Mouse (Mus musculus) heart, adult 18-20 months (tissue): ENCODE data around the gene Cyp3a57. TPM values are rescaled to one million over a fixed set of nuclear protein-coding genes. Genes with fewer than 3 reads are reported as not detected.
"Not testable (repeated sequence)": the region's sequence is repeated elsewhere in the genome, so short reads cannot be mapped to it uniquely, and the experiment has no call there.

Experiments
- DNase-seq, 2 experiments: peaks; one replicate each; pipeline ENCODE4 v3.0.0; 2021 to 2022; ENCODE audit warnings: mixed read lengths in 1 of 2
- long read RNA-seq, 2 experiments: library from polyadenylated mRNA; stranded (forward); transcript quantifications; one replicate each; pipeline ENCODE4 v2.0.0; 2021
- total RNA-seq, 2 experiments: library from RNA; stranded (reverse); gene quantifications; 2 replicates each; pipeline ENCODE4 v1.2.3; 2021

Gene Cyp3a57
- not detected for total RNA-seq
- long read RNA-seq, experiment 1, result 0 reads
- long read RNA-seq, experiment 2, result 0 reads

GRCm38 (mm10) chr5:145344941-145345340, at the start of gene Cyp3a57:
TSS of gene Cyp3a57 (plus strand) at chr5:145345279.
- DNase-seq, result no peak

DNA sequence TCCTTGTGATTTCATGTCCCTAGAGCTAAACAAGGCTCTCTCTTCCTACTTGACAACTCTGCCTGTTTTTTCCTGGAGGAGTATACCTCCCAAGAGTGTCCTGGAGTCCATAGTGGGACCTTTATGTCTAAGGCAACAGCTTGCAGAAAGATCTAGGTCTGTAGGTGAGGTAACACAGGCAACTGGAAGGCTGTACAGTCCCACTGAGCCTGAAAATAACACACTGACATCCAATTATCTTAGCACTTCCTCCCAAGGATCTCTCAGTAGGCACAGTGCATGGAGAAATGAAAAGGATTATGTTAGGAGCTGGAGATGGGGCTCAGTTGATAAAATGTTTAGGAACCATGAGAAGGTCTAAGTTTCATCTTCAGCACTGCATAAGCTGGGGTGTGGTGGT, 44.6 kb upstream of the Cyp3a57 start:
- DNase-seq, result no peak

- not testable (repeated sequence) for DNase-seq
Measured at GRCm38 (mm10) chr5:145301796-145302195, 43.3 kb upstream of the Cyp3a57 start.

- DNase-seq, result no peak
Measured at GRCm38 (mm10) chr5:145302424-145302823, 42.7 kb upstream of the Cyp3a57 start.

DNA sequence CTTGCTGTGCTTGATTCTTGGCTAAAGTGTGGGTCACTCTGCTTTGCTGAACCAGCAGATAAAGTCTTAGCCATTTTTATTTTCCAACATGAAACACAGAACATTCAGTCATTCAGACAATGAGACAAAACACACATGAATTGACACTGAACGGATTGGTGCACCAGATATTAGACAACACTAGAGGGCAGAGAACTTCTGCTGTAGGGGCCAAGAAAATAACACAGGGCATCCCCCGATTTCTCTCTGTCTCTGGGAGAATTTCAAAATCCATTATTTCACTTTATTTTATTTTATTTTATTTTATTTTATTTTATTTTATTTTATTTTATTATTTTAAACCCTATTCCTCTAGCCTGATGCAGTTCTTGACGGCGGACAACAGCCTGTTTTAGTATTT, 38.1 kb upstream of the Cyp3a57 start:
- DNase-seq, result not testable (repeated sequence)

DNA sequence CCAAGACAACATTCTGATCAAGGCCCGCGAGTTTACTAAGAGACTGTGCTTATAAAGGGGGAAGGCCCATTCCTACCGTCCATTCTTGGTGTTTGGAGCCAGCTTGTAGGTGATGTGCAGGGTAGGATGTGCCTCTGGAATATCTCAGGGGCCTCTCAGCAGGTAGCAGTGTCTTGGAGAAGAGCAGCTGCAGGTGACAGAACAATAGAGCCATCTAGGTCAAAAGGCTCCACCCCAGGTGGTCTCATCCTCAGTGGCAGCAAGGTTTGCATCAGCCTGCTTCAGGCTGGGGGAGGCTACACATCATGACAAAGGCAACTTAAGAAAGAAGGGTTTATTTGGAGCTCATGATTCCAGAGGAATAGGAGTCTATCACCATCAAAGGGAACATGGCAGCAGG, 37.3 kb upstream of the Cyp3a57 start:
- not testable (repeated sequence) for DNase-seq

GRCm38 (mm10) chr5:145313845-145314244, 31.2 kb upstream of the Cyp3a57 start:
- DNase-seq, result no peak

DNA sequence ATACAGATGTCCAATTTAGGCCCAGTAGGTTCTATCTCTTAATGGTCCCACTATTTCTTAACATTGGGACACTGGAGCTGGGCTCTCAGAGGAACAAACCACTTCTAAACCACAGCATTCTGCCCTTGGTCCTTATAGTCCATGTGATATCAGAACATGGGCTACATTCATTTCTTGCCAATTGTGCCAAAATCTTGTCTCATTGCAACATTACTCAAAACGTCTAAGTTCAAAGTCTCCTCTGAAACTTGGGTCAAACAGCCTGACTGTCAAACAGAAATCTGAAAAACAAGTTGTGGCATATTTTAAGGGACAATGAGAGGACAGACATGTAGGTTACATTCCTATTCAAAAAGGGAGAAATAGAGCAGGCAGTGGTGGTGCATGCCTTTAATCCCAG, 27.9 kb upstream of the Cyp3a57 start:
- no peak for DNase-seq

GRCm38 (mm10) chr5:145338756-145339155, 6.3 kb upstream of the Cyp3a57 start:
- not testable (repeated sequence) for DNase-seq

DNA sequence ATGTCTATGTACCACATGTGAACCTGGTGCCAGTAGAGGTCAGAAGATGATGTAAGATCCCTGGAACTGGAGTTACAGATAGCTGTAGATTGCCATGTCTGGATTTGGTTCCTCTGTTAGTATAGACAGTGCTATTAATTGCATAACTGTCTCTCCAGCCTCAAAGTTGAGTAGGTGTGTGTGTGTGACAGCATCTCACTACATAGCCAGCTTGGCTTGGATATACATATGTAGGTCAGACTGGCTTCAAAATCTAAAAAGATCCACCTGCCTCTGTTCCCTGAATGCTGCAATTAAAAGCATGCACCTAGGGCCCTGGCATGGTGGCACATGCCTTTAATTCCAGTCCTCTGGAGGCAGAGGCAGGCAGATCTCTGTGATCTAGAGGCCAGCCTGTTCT, 4.6 kb downstream of the Cyp3a57 start:
- no peak for DNase-seq

DNA sequence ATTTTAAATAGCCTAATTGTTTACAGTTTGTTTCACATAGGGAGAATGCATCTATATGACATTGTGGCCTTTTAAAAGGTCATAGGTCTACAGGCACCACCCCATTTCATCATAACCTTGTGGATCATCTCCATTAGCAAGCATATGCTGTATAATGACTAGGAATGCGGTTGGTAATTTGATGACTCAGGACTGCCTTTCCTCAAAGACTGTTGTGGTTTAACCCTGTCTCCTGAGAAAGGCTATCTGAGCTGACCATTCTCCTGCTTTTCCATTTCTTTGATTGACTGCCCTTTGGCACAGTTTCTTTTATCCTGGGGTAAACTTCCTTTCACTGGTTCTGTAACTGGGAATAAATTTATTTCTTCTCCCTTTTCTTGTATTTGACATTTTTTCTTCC, 8.0 kb downstream of the Cyp3a57 start:
- no peak for DNase-seq

GRCm38 (mm10) chr5:145415416-145415815, 70.3 kb downstream of the Cyp3a57 start:
- not testable (repeated sequence) for DNase-seq

GRCm38 (mm10) chr5:145422287-145422686, 77.2 kb downstream of the Cyp3a57 start:
- DNase-seq, result no peak

DNA sequence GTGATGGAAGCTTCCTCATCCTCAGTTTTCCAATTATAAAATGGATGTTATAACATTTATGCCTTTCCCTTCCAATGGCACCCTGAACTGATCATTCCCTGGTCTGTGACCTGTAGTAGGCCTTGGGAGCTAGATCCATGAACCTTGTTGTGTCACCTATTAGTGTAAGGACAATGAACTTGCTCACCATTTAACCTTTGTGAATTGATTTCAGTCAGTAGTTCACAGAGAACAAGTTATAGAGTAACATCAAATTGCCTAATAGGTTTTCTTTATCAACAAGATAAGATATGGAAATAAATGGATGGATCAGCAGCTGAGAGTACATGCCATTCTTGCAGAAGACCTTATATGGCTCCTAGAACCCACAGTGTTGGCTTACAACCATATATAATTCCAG, 85.9 kb downstream of the Cyp3a57 start:
- DNase-seq, result no peak

GRCm38 (mm10) chr5:145433688-145434087, 88.6 kb downstream of the Cyp3a57 start:
- DNase-seq, result no peak

Other genes with a start within 250 kb of the Cyp3a57 start
- 10 to 100 TPM; 65.3 to 67.4 TPM for gene Arpc1b, start 231.1 kb upstream of the Cyp3a57 start, total RNA-seq
- 10 to 100 TPM; 39.3 to 40.2 TPM for gene Pdap1, start 205.0 kb upstream of the Cyp3a57 start, total RNA-seq
- 10 to 100 TPM; 57.0 to 58.9 TPM for gene Bud31, start 204.9 kb upstream of the Cyp3a57 start, total RNA-seq
- 10 to 100 TPM; 30.0 to 31.3 TPM for gene Ptcd1, start 178.2 kb upstream of the Cyp3a57 start, total RNA-seq
- 10 to 100 TPM; 11.4 to 12.9 TPM for gene Cpsf4, start 178.1 kb upstream of the Cyp3a57 start, total RNA-seq
- gene Atp5j2, start 153.2 kb upstream of the Cyp3a57 start, total RNA-seq, result 1,000 to 10,000 TPM; 1,105 to 1,150 TPM
- gene Zkscan14, start 143.4 kb upstream of the Cyp3a57 start, total RNA-seq, result 1 to 10 TPM; 6.5 to 7.3 TPM
- 10 to 100 TPM in 1 of 2 experiments, 1 to 10 TPM in 1; 9.5 to 10.0 TPM for gene Zkscan5, start 140.7 kb upstream of the Cyp3a57 start, total RNA-seq
- 10 to 100 TPM; 30.7 to 32.6 TPM for gene Zfp655, start 113.6 kb upstream of the Cyp3a57 start, total RNA-seq
- gene Zscan25, start 64.8 kb upstream of the Cyp3a57 start, total RNA-seq, result 10 to 100 TPM; 10.7 to 11.2 TPM
- not detected for gene Cyp3a16, start 124.4 kb downstream of the Cyp3a57 start, total RNA-seq
- gene Cyp3a41b, start 239.5 kb downstream of the Cyp3a57 start, total RNA-seq, result not detected